Mouse (Mus musculus): ENCODE data around the gene Gm11639. TPM values are rescaled to one million over a fixed set of nuclear protein-coding genes. Genes with fewer than 3 reads are reported as not detected.

The Gm11639 gene
- polyA plus RNA-seq, 1 experiment from 2014 or later, result 0.01 TPM

GRCm38 (mm10) chr11:105146593-105146992 lies 461.1 kb downstream of the Gm11639 start, which contains the start of gene Gm10842:
Gene Gm10842, plus strand, starts transcription at chr11:105146893.
- H3K4me2 ChIP-seq, result no peak within 1 kb of the TSS

GRCm38 (mm10) chr11:105149353-105149752 lies 463.8 kb downstream of the Gm11639 start:
- ATAC-seq (ENCODE audit: insufficient number of reproducible peaks, insufficient read depth, low FRiP score, low TSS enrichment, low read depth), result no peak
- no peaks in the 10 kb centered on the region for H3K36me3 ChIP-seq
- peaks cover 2% of the 10 kb centered on the region for H3K27me3 ChIP-seq
- peaks cover 18% of the 10 kb centered on the region for H3K4me1 ChIP-seq
- H3K9ac ChIP-seq, result no peak overlapping the region
- 65% methylated on average over 3 of the region's 3 CpGs for WGBS
- H3K9me3 ChIP-seq, result no peaks in the 10 kb centered on the region
- no peak overlapping the region for H3K27ac ChIP-seq
- H3K4me2 ChIP-seq, result no peak overlapping the region
- no peak overlapping the region for H3K4me3 ChIP-seq

More at GRCm38 (mm10) chr11:105146593-105146992, 461.1 kb downstream of the Gm11639 start, which contains the start of gene Gm10842:
- H3K4me3 ChIP-seq, result no peak within 1 kb of the TSS
- H3K27ac ChIP-seq, result no peak within 1 kb of the TSS
- H3K4me1 ChIP-seq, result no peaks in the 10 kb centered on the region
- no peak for ATAC-seq (ENCODE audit: insufficient number of reproducible peaks, insufficient read depth, low FRiP score, low TSS enrichment, low read depth)
- WGBS, result 55% methylated on average over 3 of the region's 3 CpGs
- H3K9ac ChIP-seq, result no peak within 1 kb of the TSS
- H3K9me3 ChIP-seq, result no peaks in the 10 kb centered on the region
- no peaks in the 10 kb centered on the region for H3K36me3 ChIP-seq
- no peaks in the 10 kb centered on the region; the same call in 1 of the 2 replicates for H3K27me3 ChIP-seq

- Histone ChIP-seq H3K36me3 (no peaks in the 10 kb centered on the region), H3K4me3 (no peak overlapping the region), H3K9ac (no peak overlapping the region), H3K27ac (no peak overlapping the region), H3K9me3 (no peaks in the 10 kb centered on the region), H3K4me1 (peaks cover 18% of the 10 kb centered on the region), H3K27me3 (peaks cover 2% of the 10 kb centered on the region), H3K4me2 (no peak overlapping the region)
- no peak for ATAC-seq (ENCODE audit: insufficient number of reproducible peaks, insufficient read depth, low FRiP score, low TSS enrichment, low read depth)
- WGBS, result 75% methylated on average over 1 of the region's 1 CpGs
Observed at GRCm38 (mm10) chr11:105149766-105150165, 464.3 kb downstream of the Gm11639 start.

GRCm38 (mm10) chr11:105150691-105151090 lies 465.2 kb downstream of the Gm11639 start:
- no peak overlapping the region for H3K27ac ChIP-seq
- 46% methylated on average over 4 of the region's 4 CpGs for WGBS
- peaks cover 22% of the 10 kb centered on the region for H3K4me1 ChIP-seq
- H3K4me3 ChIP-seq, result no peak overlapping the region
- peaks cover 2% of the 10 kb centered on the region for H3K27me3 ChIP-seq
- no peak overlapping the region for H3K4me2 ChIP-seq
- no peaks in the 10 kb centered on the region for H3K36me3 ChIP-seq
- no peak overlapping the region for H3K9ac ChIP-seq
- no peaks in the 10 kb centered on the region for H3K9me3 ChIP-seq
- ATAC-seq (ENCODE audit: insufficient number of reproducible peaks, insufficient read depth, low FRiP score, low TSS enrichment, low read depth), result no peak

GRCm38 (mm10) chr11:105151226-105152016 lies 465.9 kb downstream of the Gm11639 start:
- ATAC-seq (ENCODE audit: insufficient number of reproducible peaks, insufficient read depth, low FRiP score, low TSS enrichment, low read depth), result no peak

GRCm38 (mm10) chr11:105152017-105152300 lies 466.5 kb downstream of the Gm11639 start:
- whole genome bisulfite sequencing, result 58% methylated on average over 2 of the region's 4 CpGs
- no peak for ATAC-seq (ENCODE audit: insufficient number of reproducible peaks, insufficient read depth, low FRiP score, low TSS enrichment, low read depth)
- H3K36me3 ChIP-seq, result no peaks in the 10 kb centered on the region
- peaks cover 2% of the 10 kb centered on the region for H3K27me3 ChIP-seq
- no peaks in the 10 kb centered on the region for H3K9me3 ChIP-seq
- H3K4me3 ChIP-seq, result no peak overlapping the region
- H3K27ac ChIP-seq, result no peak overlapping the region
- H3K9ac ChIP-seq, result no peak overlapping the region
- peaks cover 25% of the 10 kb centered on the region for H3K4me1 ChIP-seq
- H3K4me2 ChIP-seq, result peak overlapping the region; percentile 11; the same call in 1 of the 2 replicates

More at GRCm38 (mm10) chr11:105151226-105152016, 465.9 kb downstream of the Gm11639 start:
- H3K36me3 ChIP-seq, result no peaks in the 10 kb centered on the region
- no peak overlapping the region for H3K4me3 ChIP-seq
- H3K4me1 ChIP-seq, result peaks cover 25% of the 10 kb centered on the region
- H3K9ac ChIP-seq, result no peak overlapping the region
- peak overlapping the region; percentile 11 for H3K4me2 ChIP-seq
- H3K27ac ChIP-seq, result no peak overlapping the region
- WGBS, result 21% methylated on average over 18 of the region's 19 CpGs
- peaks cover 2% of the 10 kb centered on the region for H3K27me3 ChIP-seq
- no peaks in the 10 kb centered on the region for H3K9me3 ChIP-seq

- Histone ChIP-seq H3K9ac (no peak overlapping the region), H3K27me3 (peaks cover 2% of the 10 kb centered on the region), H3K4me3 (no peak overlapping the region), H3K36me3 (no peaks in the 10 kb centered on the region), H3K9me3 (no peaks in the 10 kb centered on the region), H3K27ac (no peak overlapping the region), H3K4me2 (no peak overlapping the region), H3K4me1 (peaks cover 25% of the 10 kb centered on the region)
- no peak for ATAC-seq (ENCODE audit: insufficient number of reproducible peaks, insufficient read depth, low FRiP score, low TSS enrichment, low read depth)
- 51% methylated on average over 11 of the region's 11 CpGs for WGBS
Observed at GRCm38 (mm10) chr11:105152357-105152899, 466.9 kb downstream of the Gm11639 start.

- H3K4me3 ChIP-seq, result no peak overlapping the region
Observed at GRCm38 (mm10) chr11:105153068-105153833, 467.7 kb downstream of the Gm11639 start.

GRCm38 (mm10) chr11:105155915-105156314 lies 470.4 kb downstream of the Gm11639 start:
- no peaks in the 10 kb centered on the region for H3K9me3 ChIP-seq
- H3K9ac ChIP-seq, result no peak overlapping the region
- H3K4me3 ChIP-seq, result no peak overlapping the region
- ATAC-seq (ENCODE audit: insufficient number of reproducible peaks, insufficient read depth, low FRiP score, low TSS enrichment, low read depth), result no peak
- peaks cover 2% of the 10 kb centered on the region for H3K27me3 ChIP-seq
- H3K4me1 ChIP-seq, result peaks cover 25% of the 10 kb centered on the region
- 34% methylated on average over 4 of the region's 4 CpGs for WGBS
- no peak overlapping the region for H3K4me2 ChIP-seq
- H3K27ac ChIP-seq, result no peak overlapping the region
- no peaks in the 10 kb centered on the region for H3K36me3 ChIP-seq

More at GRCm38 (mm10) chr11:105153068-105153833, 467.7 kb downstream of the Gm11639 start:
- ATAC-seq (ENCODE audit: insufficient number of reproducible peaks, insufficient read depth, low FRiP score, low TSS enrichment, low read depth), result 0 out of 2 replicates have a peak, but pooled peaks have one; percentile 78
- Histone ChIP-seq H3K9ac (no peak overlapping the region), H3K9me3 (no peaks in the 10 kb centered on the region), H3K27me3 (peaks cover 2% of the 10 kb centered on the region), H3K27ac (no peak overlapping the region), H3K36me3 (no peaks in the 10 kb centered on the region), H3K4me2 (no peak overlapping the region), H3K4me1 (peaks cover 25% of the 10 kb centered on the region)
- 8% methylated on average over 12 of the region's 12 CpGs for WGBS

- Histone ChIP-seq H3K4me2 (no peak overlapping the region), H3K9me3 (0 out of 2 replicates have a peak, but pooled peaks cover under 1% of the 10 kb centered on the region), H3K4me3 (no peak overlapping the region), H3K4me1 (peaks cover 25% of the 10 kb centered on the region), H3K36me3 (no peaks in the 10 kb centered on the region), H3K27me3 (peaks cover 2% of the 10 kb centered on the region; the same call in 1 of the 2 replicates), H3K9ac (no peak overlapping the region), H3K27ac (no peak overlapping the region)
- ATAC-seq (ENCODE audit: insufficient number of reproducible peaks, insufficient read depth, low FRiP score, low TSS enrichment, low read depth), result no peak
- WGBS, result 81% methylated on average over 19 of the region's 19 CpGs
Observed at GRCm38 (mm10) chr11:105156748-105157267, 471.3 kb downstream of the Gm11639 start.

- H3K9me3 ChIP-seq, result peaks cover 7% of the 10 kb centered on the region; the same call in 1 of the 2 replicates
- ATAC-seq (ENCODE audit: insufficient number of reproducible peaks, insufficient read depth, low FRiP score, low TSS enrichment, low read depth), result no peak
- H3K4me2 ChIP-seq, result no peak overlapping the region
- no peak overlapping the region for H3K9ac ChIP-seq
- no peaks in the 10 kb centered on the region for H3K27me3 ChIP-seq
- H3K36me3 ChIP-seq, result no peaks in the 10 kb centered on the region
- no peak overlapping the region for H3K4me3 ChIP-seq
- peaks cover 18% of the 10 kb centered on the region for H3K4me1 ChIP-seq
- no peak overlapping the region for H3K27ac ChIP-seq
Observed at GRCm38 (mm10) chr11:105158047-105158446, 472.5 kb downstream of the Gm11639 start.

Measured in embryonic facial prominence, embryonic 13.5 days (tissue).